Comparison of ENCODE assay signal across 11 mouse cellular contexts in genomic region chr4:7979772-7980351, GRCm38 (mm10).
"Had no signal": no experiment of that assay in that cellular context is flagged by ENCODE, and none has a peak within 500 bp of the region (broad histone marks: within the 10 kb centered on the region; RNA-seq: fewer than 3 reads in every experiment).

No protein-coding gene starts in this region.

- H3K27ac ChIP-seq: liver, embryonic 15.5 days had no signal

- H3K9me3 ChIP-seq: limb, embryonic 13.5 days; liver, embryonic 15.5 days had no signal

- H3K4me1 ChIP-seq: liver, embryonic 15.5 days had no signal

- DNase-seq: kidney, postnatal 10 days; kidney, postnatal 4 days; left cerebral cortex, postnatal 4 days; lung, adult 2 months; lung, postnatal 36 days; right cerebral cortex, adult 18-20 months; right cerebral cortex, postnatal 25 days; thymus, postnatal 36 days had no signal

- H3K4me2 ChIP-seq: limb, embryonic 13.5 days; liver, embryonic 15.5 days had no signal

- ATAC-seq: lung, postnatal 0 days had no signal

- H3K9ac ChIP-seq: limb, embryonic 13.5 days; liver, embryonic 15.5 days had no signal

- H3K4me3 ChIP-seq: limb, embryonic 13.5 days; liver, embryonic 15.5 days had no signal

- H3K27me3 ChIP-seq: limb, embryonic 13.5 days; liver, embryonic 15.5 days had no signal

- H3K36me3 ChIP-seq: limb, embryonic 13.5 days; liver, embryonic 15.5 days had no signal
